Mouse (Mus musculus) ES-CJ7 (cell line): ENCODE measurements around the gene Cxcl17.

Source experiments
- DNase-seq: peaks from one replicate; pipeline ENCODE4 v3.0.0; 2011; ENCODE audit warnings: low read depth, low spot score

The Cxcl17 gene

GRCm38 (mm10) chr7:25391856-25392453 lies 20.7 kb downstream of the Cxcl17 start:
- no peak for DNase-seq

- DNase-seq = no peak
Measured at GRCm38 (mm10) chr7:25390986-25391385, 21.7 kb downstream of the Cxcl17 start.

GRCm38 (mm10) chr7:25390054-25390770 lies 22.5 kb downstream of the Cxcl17 start:
- DNase-seq = no peak

- DNase-seq = no peak
Measured at GRCm38 (mm10) chr7:25388916-25389315, 23.8 kb downstream of the Cxcl17 start.

GRCm38 (mm10) chr7:25387811-25388440 lies 24.8 kb downstream of the Cxcl17 start:
- no peak for DNase-seq

- no peak for DNase-seq
Measured at GRCm38 (mm10) chr7:25385850-25386555, 26.7 kb downstream of the Cxcl17 start.

GRCm38 (mm10) chr7:25385259-25385658 lies 27.4 kb downstream of the Cxcl17 start:
- DNase-seq = no peak

- no peak for DNase-seq
Measured at GRCm38 (mm10) chr7:25384818-25385217, 27.9 kb downstream of the Cxcl17 start.

GRCm38 (mm10) chr7:25384318-25384717 lies 28.4 kb downstream of the Cxcl17 start:
- DNase-seq = no peak

GRCm38 (mm10) chr7:25383891-25384290 lies 28.8 kb downstream of the Cxcl17 start:
- no peak for DNase-seq

- DNase-seq = no peak
Measured at GRCm38 (mm10) chr7:25383385-25383784, 29.3 kb downstream of the Cxcl17 start.

GRCm38 (mm10) chr7:25382541-25382940 lies 30.1 kb downstream of the Cxcl17 start:
- DNase-seq = no peak

- DNase-seq = no peak
Measured at GRCm38 (mm10) chr7:25381284-25381680, 31.4 kb downstream of the Cxcl17 start.

GRCm38 (mm10) chr7:25380392-25381283 lies 32.0 kb downstream of the Cxcl17 start:
- DNase-seq = peak; percentile 32

- peak; percentile 70 for DNase-seq
Measured at GRCm38 (mm10) chr7:25379551-25380351, 32.9 kb downstream of the Cxcl17 start.

- no peak for DNase-seq
Measured at GRCm38 (mm10) chr7:25378181-25379100, 34.2 kb downstream of the Cxcl17 start.

- DNase-seq = peak; percentile 56
Measured at GRCm38 (mm10) chr7:25377100-25377700, 35.5 kb downstream of the Cxcl17 start.

GRCm38 (mm10) chr7:25376556-25376955 lies 36.1 kb downstream of the Cxcl17 start:
- DNase-seq = peak; percentile 91

- no peak for DNase-seq
Measured at GRCm38 (mm10) chr7:25372441-25372840, 40.2 kb downstream of the Cxcl17 start.
